Mouse (Mus musculus): ENCODE results near the gene Eci2. TPM values are rescaled to one million over a fixed set of nuclear protein-coding genes. Genes with fewer than 3 reads are reported as not detected.

Eci2 gene
- total and polyA plus RNA-seq, 3 experiments, result 83.3 to 116 (median 86.0) TPM

DNA sequence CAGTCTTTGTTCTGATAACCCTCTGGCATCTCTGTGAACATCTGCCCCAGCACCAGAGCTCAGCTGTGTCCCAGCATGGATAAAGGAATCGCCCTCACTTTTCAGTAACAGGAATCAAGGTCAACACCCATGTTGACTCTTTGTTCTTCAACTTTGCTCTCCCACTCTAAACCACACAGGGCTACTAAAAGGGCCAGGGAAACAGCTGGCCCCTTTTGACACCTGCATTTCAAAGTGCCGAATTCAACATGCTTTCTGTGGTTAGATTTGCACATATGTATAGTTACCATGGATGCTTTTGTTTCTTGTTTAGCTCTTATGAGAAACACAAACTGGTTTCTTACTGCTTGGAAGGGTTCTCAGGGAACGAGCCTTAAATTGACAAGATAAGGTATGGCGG is 8.8 kb upstream of the Eci2 start:
- no peak for TF ChIP-seq UBTF (IDR thresholded peaks at IDR 0.05; ENCODE audit: low read depth, low read length)
- H3K27me3 ChIP-seq (replicated peaks), result no peaks in the 10 kb centered on the region
- no peak overlapping the region for H3K27ac ChIP-seq (ENCODE audit: insufficient read depth, low read depth)
- DNase-seq (ENCODE audit: extremely low read depth), result no peak
- no peak overlapping the region for H3K4me2 ChIP-seq (ENCODE audit: insufficient read depth, low read depth, poor library complexity, severe bottlenecking)
- H3K4me1 ChIP-seq (ENCODE audit: control insufficient read depth in 1 of 2, insufficient read depth in 2 of 2), result peaks cover 20 to 48% of the 10 kb centered on the region in 2 experiments
- H3K4me3 ChIP-seq (replicated peaks in 1 of 3; ENCODE audit: low read depth in 2 of 3, low read length in 2 of 3, poor library complexity in 1 of 3), result no peak overlapping the region
- no peaks in the 10 kb centered on the region for H3K36me3 ChIP-seq (replicated peaks in 1 of 2; ENCODE audit: control insufficient read depth in 1 of 2, insufficient read depth in 1 of 2, low read length in 1 of 2)
- dilution Hi-C loops (cut with MboI; ENCODE audit: extremely low pct_ligation_motif_present, extremely low pct_unique_long_range_greater_than_20kb, low sequenced_read_pairs) (no loop called here), in situ Hi-C loops (cut with MboI; ENCODE audit: low pct_ligation_motif_present, low pct_unique_long_range_greater_than_20kb, low sequenced_read_pairs) (loop anchor here (25.0 kb wide), 2 partner anchors 727 to 902 kb away; no protein-coding TSS in a partner anchor)
- no peaks in the 10 kb centered on the region for H3K79me2 ChIP-seq (replicated peaks; ENCODE audit: control insufficient read depth, extremely low read depth, insufficient read depth, poor library complexity, severe bottlenecking)
- H3K9me3 ChIP-seq (replicated peaks; ENCODE audit: low read length), result no peaks in the 10 kb centered on the region
- no peak overlapping the region for H3K9ac ChIP-seq (ENCODE audit: insufficient read depth, low read depth)

DNA sequence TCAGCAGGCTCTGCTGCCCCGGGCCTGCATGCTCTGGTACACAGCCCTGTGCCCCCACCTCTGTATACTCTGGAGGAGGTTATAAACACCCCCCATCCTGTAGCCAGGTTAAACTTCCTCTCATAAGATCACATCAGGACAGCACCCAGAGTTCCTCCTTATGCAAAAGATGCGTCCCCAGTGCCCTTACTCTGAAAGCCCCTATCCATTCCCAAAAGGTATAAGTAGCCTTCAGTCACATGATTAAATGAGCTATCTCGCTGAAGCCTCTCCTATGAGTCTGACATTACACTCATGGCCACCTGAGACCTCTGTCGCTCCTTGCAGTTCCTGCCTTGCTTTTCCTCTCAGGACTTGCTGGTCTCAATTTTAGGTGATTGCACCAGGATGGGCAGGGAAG is 6.7 kb upstream of the Eci2 start:
- dilution Hi-C loops (cut with MboI; ENCODE audit: extremely low pct_ligation_motif_present, extremely low pct_unique_long_range_greater_than_20kb, low sequenced_read_pairs), result no loop called here
- in situ Hi-C loops (cut with MboI; ENCODE audit: low pct_ligation_motif_present, low pct_unique_long_range_greater_than_20kb, low sequenced_read_pairs), result loop anchor here (25.0 kb wide), 2 partner anchors 729 to 904 kb away; no protein-coding TSS in a partner anchor
- H3K9me3 ChIP-seq (replicated peaks; ENCODE audit: low read length), result no peaks in the 10 kb centered on the region
- H3K9ac ChIP-seq (ENCODE audit: insufficient read depth, low read depth), result no peak overlapping the region
- no peaks in the 10 kb centered on the region for H3K36me3 ChIP-seq (replicated peaks in 1 of 2; ENCODE audit: control insufficient read depth in 1 of 2, insufficient read depth in 1 of 2, low read length in 1 of 2)
- no peaks in the 10 kb centered on the region for H3K79me2 ChIP-seq (replicated peaks; ENCODE audit: control insufficient read depth, extremely low read depth, insufficient read depth, poor library complexity, severe bottlenecking)
- no peak overlapping the region for H3K4me3 ChIP-seq (replicated peaks in 1 of 3; ENCODE audit: low read depth in 2 of 3, low read length in 2 of 3, poor library complexity in 1 of 3)
- TF ChIP-seq BHLHE40 (IDR thresholded peaks at IDR 0.05; ENCODE audit: low read depth, low read length) (peak; percentile 56; the same call in 1 of the 2 replicates), CHD1 (IDR thresholded peaks at IDR 0.05; ENCODE audit: low read depth, low read length) (no peak), USF2 (conservative IDR thresholded peaks at IDR 0.05; ENCODE audit: low read depth, low read length) (0 out of 2 replicates have a peak, but pooled peaks have one; percentile 8), E2F4 (IDR thresholded peaks at IDR 0.05; ENCODE audit: insufficient replicate concordance, low read depth, low read length) (no peak), ZC3H11A (IDR thresholded peaks at IDR 0.05; ENCODE audit: low read depth, low read length) (no peak), CHD2 (IDR thresholded peaks at IDR 0.05; ENCODE audit: low read length) (0 out of 2 replicates have a peak, but pooled peaks have one; percentile 11), POLR2A (IDR thresholded peaks at IDR 0.05; ENCODE audit: low read depth, low read length) (no peak), ETS1 (conservative IDR thresholded peaks at IDR 0.05; ENCODE audit: low read depth, low read length) (no peak), MYC (IDR thresholded peaks at IDR 0.05; ENCODE audit: low read depth, low read length) (no peak), EP300 (IDR thresholded peaks at IDR 0.05; ENCODE audit: low read length) (no peak), JUN (IDR thresholded peaks at IDR 0.05; ENCODE audit: insufficient read depth, low read depth, low read length) (no peak), MAX (IDR thresholded peaks at IDR 0.05; ENCODE audit: low read length) (no peak)
- H3K27ac ChIP-seq (ENCODE audit: insufficient read depth, low read depth), result no peak overlapping the region
- DNase-seq (ENCODE audit: extremely low read depth), result peak; percentile 53
- H3K27me3 ChIP-seq (replicated peaks), result no peaks in the 10 kb centered on the region
- H3K4me2 ChIP-seq (ENCODE audit: insufficient read depth, low read depth, poor library complexity, severe bottlenecking), result no peak overlapping the region
- H3K4me1 ChIP-seq (ENCODE audit: control insufficient read depth in 1 of 2, insufficient read depth in 2 of 2), result peaks cover 20 to 48% of the 10 kb centered on the region in 2 experiments

DNA sequence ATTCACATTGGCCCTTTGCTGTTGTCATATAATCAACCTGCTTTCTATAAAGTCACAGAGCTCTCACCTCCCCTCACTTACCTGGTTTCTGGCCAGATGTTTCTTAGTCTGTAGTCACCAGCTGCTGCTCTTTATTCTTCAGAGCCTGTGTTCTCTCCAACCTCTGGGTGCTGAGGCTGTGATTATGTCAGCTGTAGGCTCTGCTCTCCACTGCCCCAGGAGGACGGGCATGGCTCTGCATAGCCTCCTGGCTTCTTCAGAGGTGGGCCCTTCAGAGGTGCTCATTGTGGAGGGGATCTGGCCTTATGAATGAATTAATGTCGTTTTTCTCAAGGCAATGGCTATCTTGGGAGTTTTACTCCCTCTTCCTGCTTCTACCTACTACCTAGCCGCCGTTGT is 4.8 kb upstream of the Eci2 start:
- in situ Hi-C loops (cut with MboI; ENCODE audit: low pct_ligation_motif_present, low pct_unique_long_range_greater_than_20kb, low sequenced_read_pairs) (loop anchor here (25.0 kb wide), 2 partner anchors 731 to 906 kb away; no protein-coding TSS in a partner anchor), dilution Hi-C loops (cut with MboI; ENCODE audit: extremely low pct_ligation_motif_present, extremely low pct_unique_long_range_greater_than_20kb, low sequenced_read_pairs) (no loop called here)

More for the DNA sequence above, 4.8 kb upstream of the Eci2 start:
- peaks cover 2% of the 10 kb centered on the region for H3K9me3 ChIP-seq (replicated peaks; ENCODE audit: low read length)
- no peaks in the 10 kb centered on the region for H3K36me3 ChIP-seq (replicated peaks in 1 of 2; ENCODE audit: control insufficient read depth in 1 of 2, insufficient read depth in 1 of 2, low read length in 1 of 2)
- H3K4me3 ChIP-seq (replicated peaks in 1 of 3; ENCODE audit: low read depth in 2 of 3, low read length in 2 of 3, poor library complexity in 1 of 3), result no peak overlapping the region
- no peaks in the 10 kb centered on the region for H3K27me3 ChIP-seq (replicated peaks)
- TF ChIP-seq SMC3 (IDR thresholded peaks at IDR 0.05; ENCODE audit: low read depth, low read length) (peak; percentile 28), ZC3H11A (IDR thresholded peaks at IDR 0.05; ENCODE audit: low read depth, low read length) (no peak), CTCF (conservative IDR thresholded peaks at IDR 0.05 in 1 of 2, IDR thresholded peaks at IDR 0.05 in 1 of 2; ENCODE audit: low read depth in 2 of 2, low read length in 2 of 2) (peak; percentile 33 to 55; a peak in 3 of 4 replicates), TBP (conservative IDR thresholded peaks at IDR 0.05; ENCODE audit: low read depth, low read length) (no peak), RAD21 (IDR thresholded peaks at IDR 0.05; ENCODE audit: low read depth, low read length) (peak; percentile 22), POLR2A (IDR thresholded peaks at IDR 0.05; ENCODE audit: low read depth, low read length) (no peak), CHD2 (IDR thresholded peaks at IDR 0.05; ENCODE audit: low read length) (no peak)
- no peak overlapping the region for H3K27ac ChIP-seq (ENCODE audit: insufficient read depth, low read depth)
- no peak overlapping the region for H3K9ac ChIP-seq (ENCODE audit: insufficient read depth, low read depth)
- no peak overlapping the region for H3K4me2 ChIP-seq (ENCODE audit: insufficient read depth, low read depth, poor library complexity, severe bottlenecking)
- peaks cover 20 to 48% of the 10 kb centered on the region in 2 experiments for H3K4me1 ChIP-seq (ENCODE audit: control insufficient read depth in 1 of 2, insufficient read depth in 2 of 2)
- H3K79me2 ChIP-seq (replicated peaks; ENCODE audit: control insufficient read depth, extremely low read depth, insufficient read depth, poor library complexity, severe bottlenecking), result no peaks in the 10 kb centered on the region
- no peak for DNase-seq (ENCODE audit: extremely low read depth)

Data from CH12.LX (cell line).